Mouse (Mus musculus): ENCODE measurements around the gene Slamf8. TPM values are rescaled to one million over a fixed set of nuclear protein-coding genes. Genes with fewer than 3 reads are reported as not detected.
A peak's percentile ranks its signal among the peaks of the same experiment; 100 is the strongest.

Slamf8 gene
- polyA plus RNA-seq, 1 experiment from 2014 or later, result not detected

- no peak overlapping the region for H3K4me3 ChIP-seq (ENCODE audit: low read depth, low read length)
- H3K27ac ChIP-seq (ENCODE audit: low read length), result no peak overlapping the region
- H3K36me3 ChIP-seq (ENCODE audit: control insufficient read depth, insufficient read depth, low read length), result no peaks in the 10 kb centered on the region
- H3K9ac ChIP-seq (ENCODE audit: low read depth, low read length), result no peak overlapping the region
- no peaks in the 10 kb centered on the region for H3K9me3 ChIP-seq (replicated peaks; ENCODE audit: control insufficient read depth, low read length, poor library complexity, severe bottlenecking)
- H3K4me1 ChIP-seq (ENCODE audit: control insufficient read depth, insufficient read depth, low read length), result peaks cover 13% of the 10 kb centered on the region
- no peaks in the 10 kb centered on the region for H3K27me3 ChIP-seq (ENCODE audit: control insufficient read depth, insufficient read depth, low read depth, low read length)
- no peak for ATAC-seq
- H3K4me2 ChIP-seq (ENCODE audit: low read length), result no peak overlapping the region
- 71% methylated on average over 1 of the region's 1 CpGs for WGBS
Observed at GRCm38 (mm10) chr1:172612745-172613144, 22.4 kb upstream of the Slamf8 start.

GRCm38 (mm10) chr1:172611304-172611703 lies 20.9 kb upstream of the Slamf8 start:
- peaks cover 3% of the 10 kb centered on the region; the same call in 1 of the 2 replicates for H3K4me1 ChIP-seq (ENCODE audit: control insufficient read depth, insufficient read depth, low read length)
- H3K4me3 ChIP-seq (ENCODE audit: low read depth, low read length), result no peak overlapping the region
- no peaks in the 10 kb centered on the region for H3K27me3 ChIP-seq (ENCODE audit: control insufficient read depth, insufficient read depth, low read depth, low read length)
- no peak overlapping the region for H3K9ac ChIP-seq (ENCODE audit: low read depth, low read length)
- no peaks in the 10 kb centered on the region for H3K9me3 ChIP-seq (replicated peaks; ENCODE audit: control insufficient read depth, low read length, poor library complexity, severe bottlenecking)
- WGBS, result 86% methylated on average over 10 of the region's 10 CpGs
- no peak overlapping the region for H3K27ac ChIP-seq (ENCODE audit: low read length)
- H3K36me3 ChIP-seq (ENCODE audit: control insufficient read depth, insufficient read depth, low read length), result no peaks in the 10 kb centered on the region
- H3K4me2 ChIP-seq (ENCODE audit: low read length), result no peak overlapping the region
- ATAC-seq, result no peak

GRCm38 (mm10) chr1:172602326-172602725 lies 12.0 kb upstream of the Slamf8 start, which contains the start of gene Fcrl6:
TSS of gene Fcrl6 (minus strand) at chr1:172602551.
- H3K4me1 ChIP-seq (ENCODE audit: control insufficient read depth, insufficient read depth, low read length), result no peaks in the 10 kb centered on the region
- H3K4me3 ChIP-seq (ENCODE audit: low read depth, low read length), result no peak within 1 kb of the TSS
- 68% methylated on average over 1 of the region's 1 CpGs for WGBS
- H3K27ac ChIP-seq (ENCODE audit: low read length), result no peak within 1 kb of the TSS
- H3K4me2 ChIP-seq (ENCODE audit: low read length), result no peak within 1 kb of the TSS
- H3K9me3 ChIP-seq (replicated peaks; ENCODE audit: control insufficient read depth, low read length, poor library complexity, severe bottlenecking), result no peaks in the 10 kb centered on the region
- no peaks in the 10 kb centered on the region for H3K27me3 ChIP-seq (ENCODE audit: control insufficient read depth, insufficient read depth, low read depth, low read length)
- no peak within 1 kb of the TSS for H3K9ac ChIP-seq (ENCODE audit: low read depth, low read length)
- no peaks in the 10 kb centered on the region for H3K36me3 ChIP-seq (ENCODE audit: control insufficient read depth, insufficient read depth, low read length)
- no peak for ATAC-seq

DNA sequence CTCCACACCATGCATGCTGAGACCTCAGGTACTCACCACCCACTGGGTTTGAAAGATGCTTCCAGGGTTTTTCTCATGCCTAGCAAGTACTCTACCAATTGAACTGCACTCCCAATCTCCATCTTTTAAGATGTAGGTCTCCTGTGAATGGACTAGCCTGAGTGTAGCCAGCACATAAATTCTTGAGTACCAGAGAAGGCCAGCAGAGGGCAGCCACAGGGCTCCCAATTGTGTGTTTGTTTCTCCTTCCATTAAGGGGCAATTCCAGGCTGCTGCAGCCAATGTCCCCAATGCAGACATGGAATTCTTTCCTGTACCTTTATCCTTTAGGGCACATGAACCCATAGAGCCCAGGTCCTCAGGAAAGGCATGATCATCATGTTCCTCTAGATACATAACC lies 4.1 kb upstream of the Slamf8 start:
- Histone ChIP-seq H3K9me3 (replicated peaks; ENCODE audit: control insufficient read depth, low read length, poor library complexity, severe bottlenecking) (no peaks in the 10 kb centered on the region), H3K4me1 (ENCODE audit: control insufficient read depth, insufficient read depth, low read length) (no peaks in the 10 kb centered on the region), H3K36me3 (ENCODE audit: control insufficient read depth, insufficient read depth, low read length) (no peaks in the 10 kb centered on the region), H3K9ac (ENCODE audit: low read depth, low read length) (no peak overlapping the region), H3K4me2 (ENCODE audit: low read length) (no peak overlapping the region), H3K27me3 (ENCODE audit: control insufficient read depth, insufficient read depth, low read depth, low read length) (no peaks in the 10 kb centered on the region), H3K4me3 (ENCODE audit: low read depth, low read length) (no peak overlapping the region), H3K27ac (ENCODE audit: low read length) (no peak overlapping the region)
- no peak for ATAC-seq

- no peak overlapping the region for H3K9ac ChIP-seq (ENCODE audit: low read depth, low read length)
- no peak for ATAC-seq
- no peak overlapping the region for H3K27ac ChIP-seq (ENCODE audit: low read length)
- H3K4me1 ChIP-seq (ENCODE audit: control insufficient read depth, insufficient read depth, low read length), result no peaks in the 10 kb centered on the region
- no peaks in the 10 kb centered on the region for H3K36me3 ChIP-seq (ENCODE audit: control insufficient read depth, insufficient read depth, low read length)
- H3K27me3 ChIP-seq (ENCODE audit: control insufficient read depth, insufficient read depth, low read depth, low read length), result no peaks in the 10 kb centered on the region
- no peak overlapping the region for H3K4me2 ChIP-seq (ENCODE audit: low read length)
- no peak overlapping the region for H3K4me3 ChIP-seq (ENCODE audit: low read depth, low read length)
- no peaks in the 10 kb centered on the region for H3K9me3 ChIP-seq (replicated peaks; ENCODE audit: control insufficient read depth, low read length, poor library complexity, severe bottlenecking)
- 83% methylated on average over 2 of the region's 2 CpGs for WGBS
Observed at GRCm38 (mm10) chr1:172593956-172594355, 3.6 kb upstream of the Slamf8 start.

GRCm38 (mm10) chr1:172593321-172593720 lies 3.0 kb upstream of the Slamf8 start:
- no peak overlapping the region for H3K4me3 ChIP-seq (ENCODE audit: low read depth, low read length)
- no peaks in the 10 kb centered on the region for H3K4me1 ChIP-seq (ENCODE audit: control insufficient read depth, insufficient read depth, low read length)
- no peaks in the 10 kb centered on the region for H3K27me3 ChIP-seq (ENCODE audit: control insufficient read depth, insufficient read depth, low read depth, low read length)
- 67% methylated on average over 3 of the region's 3 CpGs for WGBS
- H3K4me2 ChIP-seq (ENCODE audit: low read length), result no peak overlapping the region
- H3K9me3 ChIP-seq (replicated peaks; ENCODE audit: control insufficient read depth, low read length, poor library complexity, severe bottlenecking), result no peaks in the 10 kb centered on the region
- H3K9ac ChIP-seq (ENCODE audit: low read depth, low read length), result no peak overlapping the region
- H3K27ac ChIP-seq (ENCODE audit: low read length), result no peak overlapping the region
- ATAC-seq, result no peak
- H3K36me3 ChIP-seq (ENCODE audit: control insufficient read depth, insufficient read depth, low read length), result no peaks in the 10 kb centered on the region

GRCm38 (mm10) chr1:172585612-172586567 lies 4.5 kb downstream of the Slamf8 start:
- Histone ChIP-seq H3K9ac (ENCODE audit: low read depth, low read length) (peak overlapping the region; percentile 27; the same call in 1 of the 2 replicates), H3K9me3 (replicated peaks; ENCODE audit: control insufficient read depth, low read length, poor library complexity, severe bottlenecking) (no peaks in the 10 kb centered on the region), H3K27me3 (ENCODE audit: control insufficient read depth, insufficient read depth, low read depth, low read length) (no peaks in the 10 kb centered on the region), H3K4me2 (ENCODE audit: low read length) (peak overlapping the region; percentile 35), H3K4me3 (ENCODE audit: low read depth, low read length) (no peak overlapping the region), H3K36me3 (ENCODE audit: control insufficient read depth, insufficient read depth, low read length) (no peaks in the 10 kb centered on the region), H3K27ac (ENCODE audit: low read length) (peak overlapping the region; percentile 50), H3K4me1 (ENCODE audit: control insufficient read depth, insufficient read depth, low read length) (peaks cover 11% of the 10 kb centered on the region)
- 9% methylated on average over 26 of the region's 26 CpGs for WGBS
- ATAC-seq, result peak; percentile 75

DNA sequence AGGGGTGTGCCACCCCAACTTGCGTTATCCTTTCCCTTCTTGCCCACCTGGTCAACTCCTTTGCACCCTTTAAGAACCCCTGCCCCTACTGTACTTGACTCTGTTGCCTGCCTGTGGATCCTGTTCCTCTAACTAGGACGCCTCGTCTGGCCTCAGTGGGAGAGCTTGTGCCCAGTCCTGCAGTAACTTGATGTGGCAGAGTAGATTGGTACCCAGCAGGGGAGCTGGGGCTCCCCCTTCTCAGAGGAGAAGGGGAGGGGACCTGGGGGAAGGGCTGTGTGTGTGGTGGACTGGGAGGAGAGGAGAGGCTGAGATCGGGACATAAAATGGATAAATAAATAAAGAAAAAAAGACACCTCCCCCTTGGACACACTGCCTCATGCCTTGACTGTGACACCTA lies 5.3 kb downstream of the Slamf8 start:
- no peak overlapping the region for H3K4me2 ChIP-seq (ENCODE audit: low read length)
- 55% methylated on average over 4 of the region's 4 CpGs for WGBS
- ATAC-seq, result peak; percentile 3; the same call in 1 of the 2 replicates
- peaks cover 11% of the 10 kb centered on the region for H3K4me1 ChIP-seq (ENCODE audit: control insufficient read depth, insufficient read depth, low read length)
- H3K9me3 ChIP-seq (replicated peaks; ENCODE audit: control insufficient read depth, low read length, poor library complexity, severe bottlenecking), result no peaks in the 10 kb centered on the region
- H3K27ac ChIP-seq (ENCODE audit: low read length), result no peak overlapping the region
- H3K36me3 ChIP-seq (ENCODE audit: control insufficient read depth, insufficient read depth, low read length), result no peaks in the 10 kb centered on the region
- no peak overlapping the region for H3K4me3 ChIP-seq (ENCODE audit: low read depth, low read length)
- no peak overlapping the region for H3K9ac ChIP-seq (ENCODE audit: low read depth, low read length)
- no peaks in the 10 kb centered on the region for H3K27me3 ChIP-seq (ENCODE audit: control insufficient read depth, insufficient read depth, low read depth, low read length)

DNA sequence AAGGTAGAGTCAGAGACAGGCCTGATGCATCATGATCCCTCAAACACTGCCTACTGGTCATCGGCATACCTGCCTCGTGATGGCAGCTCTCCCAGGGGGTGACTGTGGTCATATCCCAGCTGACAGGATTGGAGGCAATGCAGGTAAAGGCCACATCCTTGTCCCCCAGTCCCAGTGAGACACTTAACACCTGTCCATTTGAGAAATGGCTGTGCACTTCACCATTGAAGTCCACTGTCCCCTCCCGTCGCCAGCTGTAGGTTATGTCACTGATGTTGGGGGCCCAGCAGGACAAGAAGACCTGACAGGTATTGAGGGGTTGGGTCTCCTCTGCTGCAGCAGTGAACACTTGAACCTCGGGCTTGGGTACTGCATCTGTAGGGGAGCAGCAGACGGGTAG lies 6.1 kb downstream of the Slamf8 start:
- no peaks in the 10 kb centered on the region for H3K9me3 ChIP-seq (replicated peaks; ENCODE audit: control insufficient read depth, low read length, poor library complexity, severe bottlenecking)
- peaks cover 11% of the 10 kb centered on the region for H3K4me1 ChIP-seq (ENCODE audit: control insufficient read depth, insufficient read depth, low read length)
- no peaks in the 10 kb centered on the region for H3K36me3 ChIP-seq (ENCODE audit: control insufficient read depth, insufficient read depth, low read length)
- no peak overlapping the region for H3K4me2 ChIP-seq (ENCODE audit: low read length)
- H3K9ac ChIP-seq (ENCODE audit: low read depth, low read length), result no peak overlapping the region
- H3K4me3 ChIP-seq (ENCODE audit: low read depth, low read length), result no peak overlapping the region
- ATAC-seq, result no peak
- H3K27me3 ChIP-seq (ENCODE audit: control insufficient read depth, insufficient read depth, low read depth, low read length), result no peaks in the 10 kb centered on the region
- no peak overlapping the region for H3K27ac ChIP-seq (ENCODE audit: low read length)
- 88% methylated on average over 6 of the region's 6 CpGs for WGBS
